In genomic region chr17:70848511-70849398, GRCm38 (mm10) we compare ENCODE assay signal across 8 mouse cellular contexts. TPM values are rescaled to one million over a fixed set of nuclear protein-coding genes. Genes with fewer than 3 reads are reported as not detected.
DNase-seq lines count a peak whose midpoint lies in the region; ATAC-seq and TF ChIP-seq lines count a peak whose summit lies in the region.

No protein-coding gene starts in this region.

- H3K4me3 ChIP-seq in kidney, embryonic 14.5 days (ENCODE audit: low read length), result peak overlapping the region; percentile 45
- peak overlapping the region; percentile 82 for H3K4me3 ChIP-seq in spleen, adult 2 months (ENCODE audit: extremely low read depth, insufficient read depth, insufficient read length)

- peak overlapping the region; percentile 98 for H3K27ac ChIP-seq in kidney, embryonic 14.5 days (ENCODE audit: low read depth, low read length)
- H3K27ac ChIP-seq in spleen, adult 2 months (ENCODE audit: insufficient read depth, low read length), result peak overlapping the region; percentile 88

- ATAC-seq in kidney, embryonic 14.5 days (ENCODE audit: low FRiP score, low TSS enrichment), result peak; percentile 24

- TF ChIP-seq POLR2A in spleen, adult 2 months (IDR thresholded peaks at IDR 0.05; ENCODE audit: low read depth, low read length), result no peak

- no peak for TF ChIP-seq CTCF in spleen, adult 2 months (IDR thresholded peaks at IDR 0.05; ENCODE audit: extremely low read depth, insufficient read depth, insufficient read length, insufficient replicate concordance)

- peaks cover 17% of the 10 kb centered on the region for H3K4me1 ChIP-seq in kidney, embryonic 14.5 days (ENCODE audit: control insufficient read depth, insufficient read depth, low read length)
- peaks cover 6% of the 10 kb centered on the region for H3K4me1 ChIP-seq in spleen, adult 2 months (ENCODE audit: control insufficient read depth, insufficient read depth, insufficient read length)

- H3K4me2 ChIP-seq in kidney, embryonic 14.5 days (replicated peaks; ENCODE audit: low read depth, low read length), result peak overlapping the region; percentile 75

- peaks cover 26% of the 10 kb centered on the region for H3K36me3 ChIP-seq in kidney, embryonic 14.5 days (ENCODE audit: control insufficient read depth, insufficient read depth, low read length)
- H3K36me3 ChIP-seq in spleen, adult 2 months (ENCODE audit: control insufficient read depth, insufficient read depth, low read length), result peaks cover 14% of the 10 kb centered on the region

- H3K27me3 ChIP-seq in kidney, embryonic 14.5 days (ENCODE audit: control insufficient read depth, insufficient read depth, low read length), result no peaks in the 10 kb centered on the region
- H3K27me3 ChIP-seq in spleen, adult 2 months (ENCODE audit: control insufficient read depth, insufficient read depth, low read length), result no peaks in the 10 kb centered on the region

- under 1% methylated on average over 23 of the region's 23 CpGs for WGBS in kidney, embryonic 14.5 days
- 1% methylated on average over 23 of the region's 23 CpGs for WGBS in spleen, adult 2 months

- peak; percentile 68 for DNase-seq in Muller cell, postnatal 12 days (ENCODE audit: inconsistent ontology term)
- peak; percentile 80 for DNase-seq in embryo, embryonic 11 days
- DNase-seq in heart, adult 9 months (ENCODE audit: low spot score in 2 of 2), result peak; percentile 56 to 73
- peak; percentile 37 for DNase-seq in lung, postnatal 25 days (ENCODE audit: low spot score)
- DNase-seq in spleen, adult 2 months (ENCODE audit: low read depth in 1 of 2, low spot score in 2 of 2), result peak in 1 of 2 experiments; percentile 25
- no peak for DNase-seq in cerebellum, adult 18-20 months
- DNase-seq in left cerebral cortex, adult 8-10 months (ENCODE audit: low spot score in 2 of 2), result no peak

- H3K9ac ChIP-seq in kidney, embryonic 14.5 days (ENCODE audit: low read depth, low read length), result peak overlapping the region; percentile 70

- no peaks in the 10 kb centered on the region for H3K9me3 ChIP-seq in kidney, embryonic 14.5 days (ENCODE audit: control insufficient read depth, low read length)

RNA-seq across cellular contexts. Expression of gene Tgif1, which starts 4.6 kb away (rescaled TPM):
- 82.8 and 88.6 TPM in 2 replicates for polyA plus RNA-seq in kidney, embryonic 14.5 days (2014; fragmentation: Nextera tagmentation; extraction: Ambion mirVana)
- 22.2 and 22.6 TPM in 2 replicates for polyA plus RNA-seq in spleen, adult 2 months (2012; rRNA removed)
- total RNA-seq in left cerebral cortex, adult 8-10 months (2022), result 1 to 10 TPM; 1.9 to 4.7 (median 3.1) TPM

Comparison
In these comparisons a context has a peak if more than half of its experiments do, and no peak if none do; other contexts are left out.
1. DNase-seq: peak in Muller cell, postnatal 12 days (single experiment), embryo, embryonic 11 days (single experiment), heart, adult 9 months (2 of 2) and lung, postnatal 25 days (single experiment); none in cerebellum, adult 18-20 months (0 of 2) and left cerebral cortex, adult 8-10 months (0 of 2).